Mouse (Mus musculus): ENCODE measurements around the gene Pacs2. TPM values are rescaled to one million over a fixed set of nuclear protein-coding genes. Genes with fewer than 3 reads are reported as not detected.
A peak's percentile ranks its signal among the peaks of the same experiment; 100 is the strongest.

The Pacs2 gene
- polyA plus RNA-seq, 1 experiment = 90.3 TPM

GRCm38 (mm10) chr12:113103846-113104451, 89.6 kb downstream of the Pacs2 start:
- H3K4me3 ChIP-seq (ENCODE audit: insufficient read depth, low read length) = no peak overlapping the region
- H3K27ac ChIP-seq (ENCODE audit: insufficient read depth, low read length) = no peak overlapping the region
- H3K4me1 ChIP-seq (ENCODE audit: control insufficient read depth, insufficient read depth, low read length) = peaks cover 20% of the 10 kb centered on the region
- TF ChIP-seq POLR2A (IDR thresholded peaks at IDR 0.05; ENCODE audit: extremely low read depth, insufficient read depth, low read length) (no peak), CTCF (IDR thresholded peaks at IDR 0.05; ENCODE audit: extremely low read depth, insufficient read depth, low read length) (peak; percentile 24; the same call in 1 of the 2 replicates)

DNA sequence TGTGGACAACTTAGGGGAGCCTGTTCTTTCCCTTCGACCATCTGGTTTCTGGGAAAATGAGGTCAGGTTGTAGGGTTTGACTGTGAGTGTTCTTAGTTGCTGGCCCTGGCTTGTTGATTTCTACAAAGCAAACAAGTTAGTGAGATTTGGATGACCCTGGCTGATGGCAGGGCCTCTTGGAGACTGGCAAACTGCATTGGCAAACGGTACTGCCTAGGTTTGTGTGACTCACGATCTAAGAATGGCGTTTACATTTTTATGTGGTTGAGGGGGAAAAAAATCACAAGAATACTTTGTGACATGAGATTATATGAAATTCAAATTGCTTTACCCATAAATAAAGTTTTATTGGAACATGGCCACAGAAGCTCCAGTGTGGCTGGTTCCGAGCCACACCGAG, 92.1 kb downstream of the Pacs2 start:
- H3K4me1 ChIP-seq (ENCODE audit: control insufficient read depth, insufficient read depth, low read length) = peaks cover 15% of the 10 kb centered on the region
- no peak overlapping the region for H3K27ac ChIP-seq (ENCODE audit: insufficient read depth, low read length)
- TF ChIP-seq POLR2A (IDR thresholded peaks at IDR 0.05; ENCODE audit: extremely low read depth, insufficient read depth, low read length) = no peak
- no peak for TF ChIP-seq CTCF (IDR thresholded peaks at IDR 0.05; ENCODE audit: extremely low read depth, insufficient read depth, low read length)
- H3K4me3 ChIP-seq (ENCODE audit: insufficient read depth, low read length) = no peak overlapping the region

DNA sequence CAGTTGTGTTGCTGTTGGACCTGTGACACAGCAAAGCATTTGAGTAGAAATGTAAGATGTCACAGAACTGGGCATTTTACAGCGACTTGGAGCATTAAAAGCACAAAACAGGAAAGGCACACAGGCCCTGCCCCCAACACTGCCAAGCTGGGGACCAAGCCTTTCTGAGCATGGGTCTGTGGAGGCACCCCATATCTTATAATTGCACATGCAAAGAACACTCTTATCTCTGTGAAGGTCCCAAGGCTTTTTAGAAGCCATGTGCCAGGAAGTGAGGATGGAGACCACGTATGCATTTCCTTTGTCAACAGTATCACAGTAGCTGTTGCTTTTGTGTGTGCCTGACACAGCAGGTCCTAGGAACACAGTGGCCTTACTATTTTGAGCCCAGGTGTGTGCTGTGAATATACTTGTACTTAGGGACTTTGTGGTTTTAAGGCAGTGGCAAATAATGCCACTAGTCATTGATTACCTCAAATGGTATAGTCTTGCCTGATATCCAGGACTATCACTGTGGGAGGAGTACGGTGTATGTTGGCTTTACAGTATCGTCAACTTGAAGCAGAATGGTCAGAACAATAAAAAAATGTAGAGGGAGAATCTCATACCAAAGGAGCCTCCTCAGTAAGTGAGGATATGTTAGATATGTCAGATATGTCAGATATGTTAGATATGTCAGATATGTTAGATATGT, 93.3 kb downstream of the Pacs2 start:
- H3K4me3 ChIP-seq (ENCODE audit: insufficient read depth, low read length) = no peak overlapping the region
- H3K27ac ChIP-seq (ENCODE audit: insufficient read depth, low read length) = no peak overlapping the region
- TF ChIP-seq POLR2A (IDR thresholded peaks at IDR 0.05; ENCODE audit: extremely low read depth, insufficient read depth, low read length) (no peak), CTCF (IDR thresholded peaks at IDR 0.05; ENCODE audit: extremely low read depth, insufficient read depth, low read length) (no peak)
- peaks cover 11% of the 10 kb centered on the region for H3K4me1 ChIP-seq (ENCODE audit: control insufficient read depth, insufficient read depth, low read length)

DNA sequence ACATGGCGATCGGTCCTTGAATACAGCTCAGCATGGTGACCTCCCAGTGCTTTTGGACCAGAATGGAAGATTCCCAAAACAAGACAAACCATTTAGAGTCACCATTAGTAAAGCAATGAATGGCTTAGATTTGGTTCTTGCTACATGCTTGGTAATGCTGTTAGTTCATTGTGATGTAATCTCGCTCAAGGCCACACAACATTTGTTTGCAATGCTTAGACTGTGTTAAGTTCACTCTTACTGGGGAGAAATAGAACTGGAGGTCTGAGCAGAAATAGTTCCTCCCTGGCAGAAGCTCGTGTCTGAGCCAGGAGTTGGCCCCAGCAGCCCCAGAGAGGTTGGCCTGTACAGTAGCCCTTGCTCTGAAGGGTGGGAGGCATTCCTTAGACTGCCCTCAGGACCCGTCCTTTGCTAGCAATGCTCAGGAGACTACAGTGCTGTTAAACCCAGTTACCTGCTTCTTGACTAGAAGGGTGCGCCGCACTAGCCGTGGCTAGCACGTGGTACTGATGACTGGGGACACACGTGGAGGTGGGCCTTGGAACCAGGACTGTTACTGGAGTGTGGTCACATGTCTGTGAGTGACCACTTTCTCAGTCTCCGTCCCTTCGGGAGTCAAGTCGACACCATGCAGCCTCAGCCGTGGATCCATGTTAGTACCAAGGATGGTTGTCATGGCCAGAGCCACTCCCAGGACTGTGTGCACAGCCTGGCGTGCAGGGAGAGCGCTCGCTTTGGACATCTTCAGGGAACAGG, 94.4 kb downstream of the Pacs2 start:
- TF ChIP-seq POLR2A (IDR thresholded peaks at IDR 0.05; ENCODE audit: extremely low read depth, insufficient read depth, low read length) (no peak), CTCF (IDR thresholded peaks at IDR 0.05; ENCODE audit: extremely low read depth, insufficient read depth, low read length) (no peak)
- Histone ChIP-seq H3K27ac (ENCODE audit: insufficient read depth, low read length) (no peak overlapping the region), H3K4me1 (ENCODE audit: control insufficient read depth, insufficient read depth, low read length) (peaks cover 11% of the 10 kb centered on the region), H3K4me3 (ENCODE audit: insufficient read depth, low read length) (no peak overlapping the region)

- H3K4me3 ChIP-seq (ENCODE audit: insufficient read depth, low read length) = no peak overlapping the region
- TF ChIP-seq POLR2A (IDR thresholded peaks at IDR 0.05; ENCODE audit: extremely low read depth, insufficient read depth, low read length) = no peak
- no peak for TF ChIP-seq CTCF (IDR thresholded peaks at IDR 0.05; ENCODE audit: extremely low read depth, insufficient read depth, low read length)
- peaks cover 11% of the 10 kb centered on the region for H3K4me1 ChIP-seq (ENCODE audit: control insufficient read depth, insufficient read depth, low read length)
- H3K27ac ChIP-seq (ENCODE audit: insufficient read depth, low read length) = no peak overlapping the region
Measured at GRCm38 (mm10) chr12:113109801-113110200, 95.5 kb downstream of the Pacs2 start.

DNA sequence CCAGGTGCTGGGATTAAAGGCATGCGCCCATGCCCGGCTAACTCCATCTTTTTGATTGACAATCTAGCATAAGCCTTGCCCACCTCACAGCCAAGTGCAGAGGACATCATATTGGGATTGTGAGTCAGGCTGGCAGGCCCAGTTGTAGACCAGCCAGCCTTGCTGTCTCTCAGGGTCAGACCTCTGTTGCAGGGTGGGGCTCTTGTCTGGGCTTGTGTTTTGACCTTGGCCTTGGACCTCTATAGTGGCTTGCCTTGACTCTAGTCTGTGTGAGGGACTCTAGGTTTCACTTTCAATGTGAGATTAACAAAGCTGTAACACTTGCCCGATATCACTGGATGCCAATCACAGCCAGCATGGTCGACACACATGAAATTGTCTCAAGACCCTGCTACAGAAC, 99.8 kb downstream of the Pacs2 start:
- H3K4me1 ChIP-seq (ENCODE audit: control insufficient read depth, insufficient read depth, low read length) = peaks cover 2% of the 10 kb centered on the region
- no peak overlapping the region for H3K27ac ChIP-seq (ENCODE audit: insufficient read depth, low read length)
- no peak for TF ChIP-seq POLR2A (IDR thresholded peaks at IDR 0.05; ENCODE audit: extremely low read depth, insufficient read depth, low read length)
- no peak for TF ChIP-seq CTCF (IDR thresholded peaks at IDR 0.05; ENCODE audit: extremely low read depth, insufficient read depth, low read length)
- no peak overlapping the region for H3K4me3 ChIP-seq (ENCODE audit: insufficient read depth, low read length)

DNA sequence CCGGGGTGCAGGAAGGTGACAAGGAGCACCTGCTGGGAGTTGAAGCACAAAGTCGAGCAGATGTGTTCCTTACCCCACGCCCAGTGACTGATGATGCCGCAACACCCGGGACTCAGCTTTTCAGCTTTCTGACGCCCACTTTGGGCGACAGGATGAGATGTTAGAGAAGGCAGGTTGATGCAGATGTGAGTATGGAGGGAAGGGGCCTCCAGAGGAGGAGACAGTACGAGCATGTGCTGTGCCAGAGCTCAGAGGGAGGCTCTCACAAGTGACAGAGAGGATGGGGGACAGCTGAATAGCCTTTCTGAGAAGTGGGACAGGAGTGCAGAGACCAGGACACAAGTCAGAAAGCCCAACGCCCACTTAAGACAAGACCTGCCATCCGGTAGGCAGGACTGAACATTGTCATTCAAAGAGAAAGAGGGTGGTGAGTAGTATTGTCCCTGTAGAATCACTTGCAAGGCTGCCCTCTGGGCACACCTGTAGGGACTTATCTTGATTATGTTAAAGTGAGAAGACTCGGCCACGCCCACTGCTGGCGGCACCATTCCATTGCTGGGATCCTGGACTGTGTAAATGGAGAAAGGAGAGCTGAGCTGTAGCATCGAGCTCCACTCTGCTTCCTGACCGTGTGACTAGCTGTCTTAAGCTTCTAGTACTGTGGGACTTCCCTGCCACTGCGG, 100.7 kb downstream of the Pacs2 start:
- Histone ChIP-seq H3K4me3 (ENCODE audit: insufficient read depth, low read length) (no peak overlapping the region), H3K4me1 (ENCODE audit: control insufficient read depth, insufficient read depth, low read length) (peaks cover 3% of the 10 kb centered on the region), H3K27ac (ENCODE audit: insufficient read depth, low read length) (no peak overlapping the region)
- TF ChIP-seq POLR2A (IDR thresholded peaks at IDR 0.05; ENCODE audit: extremely low read depth, insufficient read depth, low read length) (no peak), CTCF (IDR thresholded peaks at IDR 0.05; ENCODE audit: extremely low read depth, insufficient read depth, low read length) (no peak)

GRCm38 (mm10) chr12:113119516-113120410, 105.5 kb downstream of the Pacs2 start:
- Histone ChIP-seq H3K4me3 (ENCODE audit: insufficient read depth, low read length) (no peak overlapping the region), H3K27ac (ENCODE audit: insufficient read depth, low read length) (no peak overlapping the region), H3K4me1 (ENCODE audit: control insufficient read depth, insufficient read depth, low read length) (0 out of 2 replicates have a peak, but pooled peaks cover 1% of the 10 kb centered on the region)
- TF ChIP-seq CTCF (IDR thresholded peaks at IDR 0.05; ENCODE audit: extremely low read depth, insufficient read depth, low read length) (peak; percentile 90), POLR2A (IDR thresholded peaks at IDR 0.05; ENCODE audit: extremely low read depth, insufficient read depth, low read length) (no peak)

Other genes with a start within 250 kb of the Pacs2 start
- 1.1 and 1.7 TPM in 2 replicates for gene Ahnak2, start 211.9 kb upstream of the Pacs2 start, polyA plus RNA-seq (2012; rRNA removed)
- 12.6 and 13.3 TPM in 2 replicates for gene Clba1, start 205.6 kb upstream of the Pacs2 start, polyA plus RNA-seq (2012; rRNA removed)
- 10.6 and 11.0 TPM in 2 replicates for gene Cdca4, start 185.1 kb upstream of the Pacs2 start, polyA plus RNA-seq (2012; rRNA removed)
- 0.04 TPM in 1 of 2 replicates, not detected in the other for gene Gpr132, start 146.3 kb upstream of the Pacs2 start, polyA plus RNA-seq (2012; rRNA removed)
- 42.1 and 51.5 TPM in 2 replicates for gene Jag2, start 84.7 kb upstream of the Pacs2 start, polyA plus RNA-seq (2012; rRNA removed)
- 18.2 and 18.9 TPM in 2 replicates for gene Nudt14, start 72.4 kb upstream of the Pacs2 start, polyA plus RNA-seq (2012; rRNA removed)
- 78.2 and 80.2 TPM in 2 replicates for gene Btbd6, start 38.0 kb upstream of the Pacs2 start, polyA plus RNA-seq (2012; rRNA removed)
- 38.8 and 39.6 TPM in 2 replicates for gene Brf1, start 13.8 kb upstream of the Pacs2 start, polyA plus RNA-seq (2012; rRNA removed)
- gene Tex22, start 60.0 kb downstream of the Pacs2 start, polyA plus RNA-seq (2012; rRNA removed) = 0.21 TPM in 1 of 2 replicates, not detected in the other
- gene Mta1, start 83.8 kb downstream of the Pacs2 start, polyA plus RNA-seq (2012; rRNA removed) = 68.4 and 68.7 TPM in 2 replicates
- gene Crip2, start 125.7 kb downstream of the Pacs2 start, polyA plus RNA-seq (2012; rRNA removed) = 263 and 281 TPM in 2 replicates
- gene Crip1, start 131.8 kb downstream of the Pacs2 start, polyA plus RNA-seq (2012; rRNA removed) = 67.6 and 70.7 TPM in 2 replicates
- gene Tedc1, start 141.9 kb downstream of the Pacs2 start, polyA plus RNA-seq (2012; rRNA removed) = 1.0 and 2.0 TPM in 2 replicates
- 40.1 and 40.7 TPM in 2 replicates for gene Tmem121, start 171.4 kb downstream of the Pacs2 start, polyA plus RNA-seq (2012; rRNA removed)